Mouse (Mus musculus) neutrophil, adult 5-6 weeks (primary cell): ENCODE data around the gene Slc26a9. TPM values are rescaled to one million over a fixed set of nuclear protein-coding genes. Genes with fewer than 3 reads are reported as not detected.
"Not testable (repeated sequence)": the region's sequence is repeated elsewhere in the genome, so short reads cannot be mapped to it uniquely, and the experiment has no call there.

ENCODE experiments used
- ATAC-seq: fragments of 151-379, 151-347 bp; 2 replicates; pipeline ENCODE4 v1.8.0; 2017; ENCODE audit warnings: mild to moderate bottlenecking, moderate TSS enrichment; ENCODE audit not compliant: insufficient number of reproducible peaks, poor library complexity, low FRiP score, severe bottlenecking; ENCODE audit errors: extremely low read depth
- total RNA-seq: library from RNA; stranded (forward); fragments of 200-1000 nt; gene quantifications from 2 replicates; pipeline ENCODE4 v1.2.3, GENCODE M21; 2017

Slc26a9 gene
- total RNA-seq, 1 experiment from 2014 or later: not detected

GRCm38 (mm10) chr1:131812631-131813295 is 68.9 kb downstream of the Slc26a9 start:
- ATAC-seq: no peak

DNA sequence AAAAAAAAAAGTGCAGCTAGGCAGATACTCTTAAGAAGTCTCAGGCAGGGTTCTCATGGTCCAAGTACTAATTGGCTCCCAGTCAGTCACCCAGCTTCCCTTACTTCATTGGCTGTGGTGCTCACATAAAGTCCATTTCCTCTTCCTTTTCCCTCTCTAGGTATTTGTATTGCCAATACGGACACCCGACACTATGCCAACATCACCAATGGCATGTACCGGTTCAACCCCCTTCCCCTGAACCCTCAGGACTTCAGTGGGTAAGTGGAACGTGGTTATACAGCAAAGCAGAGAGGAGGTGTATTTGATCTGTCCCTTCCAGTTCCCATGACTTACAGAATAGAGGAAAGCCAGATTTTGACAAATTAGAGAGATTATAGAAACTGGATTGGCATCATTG is 69.9 kb downstream of the Slc26a9 start:
- ATAC-seq: no peak

DNA sequence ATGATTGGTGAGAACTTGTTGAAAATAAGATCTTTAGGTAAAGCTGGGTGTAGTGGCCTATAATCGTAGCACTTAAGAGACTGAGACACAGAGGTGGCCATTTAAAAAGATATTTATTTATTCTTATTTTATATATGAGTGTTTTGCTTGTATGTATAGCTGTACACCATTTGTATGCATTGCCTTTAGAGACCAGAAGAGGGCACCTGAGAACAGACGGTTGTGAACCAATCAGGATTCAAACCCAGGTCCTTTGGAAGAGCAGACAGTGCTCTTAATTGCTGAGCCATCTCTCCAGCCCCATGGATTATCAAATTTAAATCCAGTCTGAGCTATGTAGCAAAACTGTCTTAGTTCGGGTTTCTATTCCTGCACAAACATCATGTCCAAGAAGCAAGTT is 70.4 kb downstream of the Slc26a9 start:
- ATAC-seq: no peak

DNA sequence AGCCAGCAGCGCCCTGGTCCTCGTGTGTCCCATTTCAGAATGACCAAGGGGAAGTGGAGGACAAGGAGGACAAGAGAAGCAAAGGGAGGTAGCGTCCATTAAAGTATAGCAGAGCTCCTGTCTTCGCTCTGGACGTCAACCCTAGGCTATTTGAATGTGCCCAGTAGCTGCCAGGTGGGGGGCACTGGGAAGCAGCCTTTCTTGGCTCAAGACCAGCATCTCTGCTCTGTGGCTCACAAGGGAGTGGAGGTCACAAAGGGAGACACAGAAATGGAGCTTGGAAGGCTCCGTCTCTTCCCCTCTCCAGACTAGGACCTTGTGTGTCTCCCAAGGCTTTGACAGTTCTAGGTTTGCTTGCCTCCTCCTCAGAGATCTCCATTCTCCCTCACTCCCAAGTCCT is 73.1 kb downstream of the Slc26a9 start:
- no peak for ATAC-seq

GRCm38 (mm10) chr1:131820353-131820752 is 76.5 kb downstream of the Slc26a9 start:
- not testable (repeated sequence) for ATAC-seq

- no peak for ATAC-seq
These were observed 77.1 kb downstream of the Slc26a9 start for GRCm38 (mm10) chr1:131820887-131821328.

Other genes with a start within 250 kb of the Slc26a9 start
- 15.3 and 19.4 TPM in 2 replicates for gene Srgap2, start 216.7 kb upstream of the Slc26a9 start, total RNA-seq
- gene Fam72a, start 216.1 kb upstream of the Slc26a9 start, total RNA-seq: 0.35 TPM in 1 of 2 replicates, not detected in the other
- not detected in 2 replicates for gene Avpr1b, start 144.8 kb upstream of the Slc26a9 start, total RNA-seq
- 26.8 and 35.0 TPM in 2 replicates for gene Ctse, start 105.7 kb upstream of the Slc26a9 start, total RNA-seq
- gene Rab7b, start 55.3 kb upstream of the Slc26a9 start, total RNA-seq: 0.86 and 1.0 TPM in 2 replicates
- not detected in 2 replicates for gene Pm20d1, start 53.4 kb downstream of the Slc26a9 start, total RNA-seq
- 11.1 and 12.5 TPM in 2 replicates for gene Slc41a1, start 83.5 kb downstream of the Slc26a9 start, total RNA-seq
- 19.1 and 24.7 TPM in 2 replicates for gene Rab29, start 123.2 kb downstream of the Slc26a9 start, total RNA-seq
- 67.6 and 84.8 TPM in 2 replicates for gene Nucks1, start 166.5 kb downstream of the Slc26a9 start, total RNA-seq
- gene Slc45a3, start 218.9 kb downstream of the Slc26a9 start, total RNA-seq: not detected in 2 replicates